Mouse (Mus musculus) stomach, postnatal 0 days (tissue): Measurements from ENCODE around the gene Rprm.

Source experiments
- CTCF ChIP-seq: IDR thresholded peaks from 2 replicates; pipeline ENCODE4 v1.5.1; 2016; ENCODE audit warnings: antibody characterized with exemption, low read depth, mild to moderate bottlenecking, moderate library complexity
- EP300 ChIP-seq: optimal IDR thresholded peaks from 2 replicates; pipeline ENCODE3; 2016; ENCODE audit warnings: antibody characterized with exemption

- no peak for TF ChIP-seq CTCF
- no peak for TF ChIP-seq EP300
Observed at GRCm38 (mm10) chr2:54106232-54106726, 20.9 kb upstream of the Rprm start.
